Comparison of ENCODE assay signal across 15 mouse cellular contexts in genomic region chr14:62939435-62939834, GRCm38 (mm10). TPM values are rescaled to one million over a fixed set of nuclear protein-coding genes. Genes with fewer than 3 reads are reported as not detected.
A peak's percentile ranks its signal among the peaks of the same experiment; 100 is the strongest.
DNase-seq lines count a peak whose midpoint lies in the region; ATAC-seq and TF ChIP-seq lines count a peak whose summit lies in the region.
"Had no signal": no experiment of that assay in that cellular context is flagged by ENCODE, and none has a peak within 500 bp of the region (broad histone marks: within the 10 kb centered on the region; RNA-seq: fewer than 3 reads in every experiment).

No protein-coding gene starts in this region.

- H3K27me3 ChIP-seq in hindbrain, postnatal 0 days (ENCODE audit: insufficient read depth, low read length) = no peaks in the 10 kb centered on the region
- no peaks in the 10 kb centered on the region for H3K27me3 ChIP-seq in hindbrain, embryonic 10.5 days (ENCODE audit: insufficient read depth, poor library complexity, severe bottlenecking)
- H3K27me3 ChIP-seq in spleen, adult 2 months (ENCODE audit: control insufficient read depth, insufficient read depth, low read length) = no peaks in the 10 kb centered on the region
- no peaks in the 10 kb centered on the region for H3K27me3 ChIP-seq in MEL (ENCODE audit: control insufficient read depth in 1 of 2, insufficient read depth in 2 of 2, low read length in 2 of 2)
- H3K27me3 ChIP-seq in liver, postnatal 0 days (ENCODE audit: insufficient read depth, low read length) = no peaks in the 10 kb centered on the region
- no peaks in the 10 kb centered on the region for H3K27me3 ChIP-seq in intestine, embryonic 16.5 days (replicated peaks; ENCODE audit: control insufficient read depth, insufficient read depth, low read length)
- H3K27me3 ChIP-seq: forebrain, embryonic 13.5 days; lung, embryonic 15.5 days had no signal

- TF ChIP-seq EP300 in MEL (IDR thresholded peaks at IDR 0.05; ENCODE audit: low read depth in 1 of 2, low read length in 2 of 2) = no peak
- TF ChIP-seq EP300 in liver, postnatal 0 days (IDR thresholded peaks at IDR 0.05; ENCODE audit: low read depth) = no peak

- H3K4me2 ChIP-seq in hindbrain, postnatal 0 days (ENCODE audit: low read depth, low read length) = no peak overlapping the region
- H3K4me2 ChIP-seq in liver, postnatal 0 days (ENCODE audit: low read depth, low read length) = no peak overlapping the region
- H3K4me2 ChIP-seq in intestine, embryonic 16.5 days (ENCODE audit: low read depth, low read length) = no peak overlapping the region
- H3K4me2 ChIP-seq: forebrain, embryonic 13.5 days; lung, embryonic 15.5 days had no signal

- H3K4me1 ChIP-seq in hindbrain, postnatal 0 days (ENCODE audit: insufficient read depth, low read length) = no peaks in the 10 kb centered on the region
- H3K4me1 ChIP-seq in hindbrain, embryonic 10.5 days (replicated peaks) = peaks cover 6% of the 10 kb centered on the region
- peaks cover 4% of the 10 kb centered on the region; the same call in 1 of the 2 replicates for H3K4me1 ChIP-seq in spleen, adult 2 months (ENCODE audit: control insufficient read depth, insufficient read depth, insufficient read length)
- no peaks in the 10 kb centered on the region for H3K4me1 ChIP-seq in MEL (ENCODE audit: control insufficient read depth in 1 of 2, insufficient read depth in 2 of 2, low read length in 2 of 2)
- H3K4me1 ChIP-seq in liver, postnatal 0 days (ENCODE audit: insufficient read depth) = no peaks in the 10 kb centered on the region
- no peaks in the 10 kb centered on the region for H3K4me1 ChIP-seq in intestine, embryonic 16.5 days (ENCODE audit: control insufficient read depth, insufficient read depth, low read length)
- H3K4me1 ChIP-seq: embryonic facial prominence, embryonic 10.5 days; forebrain, embryonic 13.5 days; lung, embryonic 15.5 days had no signal

- H3K79me2 ChIP-seq in MEL (ENCODE audit: control insufficient read depth, insufficient read depth, low read length, poor library complexity) = no peaks in the 10 kb centered on the region

- H3K9me3 ChIP-seq in hindbrain, postnatal 0 days (ENCODE audit: low read length) = no peaks in the 10 kb centered on the region
- H3K9me3 ChIP-seq in hindbrain, embryonic 10.5 days = peaks cover 6% of the 10 kb centered on the region
- H3K9me3 ChIP-seq in MEL (replicated peaks; ENCODE audit: insufficient read depth, low read length) = no peaks in the 10 kb centered on the region
- H3K9me3 ChIP-seq in liver, postnatal 0 days (ENCODE audit: low read length) = 0 out of 2 replicates have a peak, but pooled peaks cover 4% of the 10 kb centered on the region
- peaks cover 4% of the 10 kb centered on the region for H3K9me3 ChIP-seq in intestine, embryonic 16.5 days (ENCODE audit: control insufficient read depth, low read length)
- H3K9me3 ChIP-seq: lung, embryonic 15.5 days had no signal

- no peak for ATAC-seq in hindbrain, postnatal 0 days
- ATAC-seq in liver, postnatal 0 days = no peak
- ATAC-seq in intestine, embryonic 16.5 days = no peak
- ATAC-seq: forebrain, embryonic 13.5 days; inflammation-experienced regulatory T-cells, adult 6 months had no signal

- no peak overlapping the region for H3K27ac ChIP-seq in hindbrain, postnatal 0 days
- no peak overlapping the region for H3K27ac ChIP-seq in hindbrain, embryonic 10.5 days
- H3K27ac ChIP-seq in spleen, adult 2 months (ENCODE audit: insufficient read depth, low read length) = no peak overlapping the region
- H3K27ac ChIP-seq in MEL (ENCODE audit: control insufficient read depth, low read depth, low read length) = no peak overlapping the region
- no peak overlapping the region for H3K27ac ChIP-seq in liver, postnatal 0 days (ENCODE audit: low read depth)
- H3K27ac ChIP-seq in intestine, embryonic 16.5 days (ENCODE audit: low read length) = no peak overlapping the region
- H3K27ac ChIP-seq: embryonic facial prominence, embryonic 10.5 days; forebrain, embryonic 13.5 days; lung, embryonic 15.5 days had no signal

- peak; percentile 77 for TF ChIP-seq RAD21 in MEL (IDR thresholded peaks at IDR 0.05; ENCODE audit: low read depth, low read length)

- no peak overlapping the region for H3K4me3 ChIP-seq in hindbrain, postnatal 0 days (ENCODE audit: low read length)
- no peak overlapping the region for H3K4me3 ChIP-seq in hindbrain, embryonic 10.5 days
- no peak overlapping the region for H3K4me3 ChIP-seq in spleen, adult 2 months (ENCODE audit: extremely low read depth, insufficient read depth, insufficient read length)
- H3K4me3 ChIP-seq in MEL (ENCODE audit: control insufficient read depth in 1 of 2, insufficient read depth in 1 of 2, low read depth in 2 of 2, low read length in 2 of 2) = no peak overlapping the region
- no peak overlapping the region for H3K4me3 ChIP-seq in liver, postnatal 0 days (ENCODE audit: low read depth, low read length)
- no peak overlapping the region for H3K4me3 ChIP-seq in intestine, embryonic 16.5 days (ENCODE audit: low read length)
- H3K4me3 ChIP-seq: embryonic facial prominence, embryonic 10.5 days; forebrain, embryonic 13.5 days; lung, embryonic 15.5 days had no signal

- peaks cover 5% of the 10 kb centered on the region; the same call in 1 of the 2 replicates for H3K36me3 ChIP-seq in hindbrain, postnatal 0 days (ENCODE audit: insufficient read depth, low read length)
- H3K36me3 ChIP-seq in hindbrain, embryonic 10.5 days = peaks cover 62% of the 10 kb centered on the region
- peaks cover 11% of the 10 kb centered on the region for H3K36me3 ChIP-seq in spleen, adult 2 months (ENCODE audit: control insufficient read depth, insufficient read depth, low read length)
- H3K36me3 ChIP-seq in MEL (ENCODE audit: control insufficient read depth in 1 of 2, insufficient read depth in 2 of 2, low read length in 2 of 2) = no peaks in the 10 kb centered on the region
- H3K36me3 ChIP-seq in liver, postnatal 0 days (replicated peaks; ENCODE audit: insufficient read depth, low read length) = peaks cover 18% of the 10 kb centered on the region
- H3K36me3 ChIP-seq in intestine, embryonic 16.5 days (ENCODE audit: control insufficient read depth, insufficient read depth, low read length) = no peaks in the 10 kb centered on the region
- H3K36me3 ChIP-seq: lung, embryonic 15.5 days had no signal

- no peak overlapping the region for H3K9ac ChIP-seq in hindbrain, postnatal 0 days (replicated peaks; ENCODE audit: low read length)
- no peak overlapping the region for H3K9ac ChIP-seq in MEL (ENCODE audit: control insufficient read depth, low read depth, low read length, poor library complexity, severe bottlenecking)
- H3K9ac ChIP-seq in liver, postnatal 0 days (replicated peaks) = no peak overlapping the region
- no peak overlapping the region for H3K9ac ChIP-seq in intestine, embryonic 16.5 days (ENCODE audit: low read depth, low read length)
- H3K9ac ChIP-seq: forebrain, embryonic 13.5 days; lung, embryonic 15.5 days had no signal

- WGBS in hindbrain, postnatal 0 days = 96% methylated on average over 3 of the region's 3 CpGs
- WGBS in hindbrain, embryonic 10.5 days = 95% methylated on average over 3 of the region's 3 CpGs
- WGBS in spleen, adult 2 months = 92% methylated on average over 3 of the region's 3 CpGs
- WGBS in liver, postnatal 0 days (ENCODE audit: insufficient replicate concordance) = 89% methylated on average over 3 of the region's 3 CpGs
- WGBS in intestine, embryonic 16.5 days = 97% methylated on average over 3 of the region's 3 CpGs

- no peak for DNase-seq in hindbrain, postnatal 0 days (ENCODE audit: low spot score)
- DNase-seq in hindbrain, embryonic 10.5 days (ENCODE audit: low spot score) = no peak
- DNase-seq in spleen, adult 2 months (ENCODE audit: low read depth in 1 of 2, low spot score in 2 of 2) = no peak
- no peak for DNase-seq in spleen, adult 12 weeks (ENCODE audit: low spot score)
- DNase-seq in MEL (ENCODE audit: low read depth, low spot score) = peak; percentile 50
- DNase-seq in liver, postnatal 0 days = no peak
- no peak for DNase-seq in left cerebral cortex, adult 18-20 months (ENCODE audit: low spot score in 2 of 2)
- DNase-seq: heart, adult 11 months had no signal

- TF ChIP-seq POLR2A in spleen, adult 2 months (IDR thresholded peaks at IDR 0.05; ENCODE audit: low read depth, low read length) = no peak
- no peak for TF ChIP-seq POLR2A in MEL (IDR thresholded peaks at IDR 0.05; ENCODE audit: control insufficient read depth in 1 of 2, insufficient read depth in 1 of 2, low read depth in 1 of 2, low read length in 2 of 2, poor library complexity in 1 of 2)

- TF ChIP-seq CTCF in hindbrain, postnatal 0 days (IDR thresholded peaks at IDR 0.05; ENCODE audit: low read depth) = peak; percentile 40
- peak; percentile 6; the same call in 1 of the 2 replicates for TF ChIP-seq CTCF in spleen, adult 2 months (IDR thresholded peaks at IDR 0.05; ENCODE audit: extremely low read depth, insufficient read depth, insufficient read length, insufficient replicate concordance)
- TF ChIP-seq CTCF in MEL (IDR thresholded peaks at IDR 0.05 in 2 of 3, conservative IDR thresholded peaks at IDR 0.05 in 1 of 3; ENCODE audit: control insufficient read depth in 1 of 3, insufficient read depth in 1 of 3, low read depth in 2 of 3, low read length in 3 of 3, poor library complexity in 1 of 3, severe bottlenecking in 1 of 3) = peak; percentile 44 to 73 (median 73)
- peak; percentile 56 for TF ChIP-seq CTCF in liver, postnatal 0 days (IDR thresholded peaks at IDR 0.05; ENCODE audit: low read depth)

RNA-seq across cellular contexts. Expression of gene Defb48, which starts 44.9 kb away (rescaled TPM):
- not detected in 2 replicates for total RNA-seq in hindbrain, postnatal 0 days (2014; rRNA removed)
- polyA plus RNA-seq in hindbrain, postnatal 0 days (2015; fragmentation: Nextera tagmentation; extraction: Ambion mirVana) = not detected in 2 replicates
- not detected in 2 replicates for polyA plus RNA-seq in hindbrain, embryonic 10.5 days (2016; fragmentation: Nextera tagmentation; extraction: Ambion mirVana)
- not detected in 2 replicates for polyA plus RNA-seq in spleen, adult 2 months (2012; rRNA removed)
- not detected in 2 replicates for total RNA-seq in MEL (2012; rRNA removed)
- not detected for polyA plus RNA-seq in MEL (2012; ENCODE audit: insufficient read depth in 1 of 2, insufficient read length in 2 of 2, low read depth in 1 of 2, low replicate concordance in 2 of 2, missing spikeins in 1 of 2)
- not detected in 2 replicates for polyA plus RNA-seq in liver, postnatal 0 days (2015; fragmentation: Nextera tagmentation; extraction: Ambion mirVana)
- not detected for total RNA-seq in left cerebral cortex, adult 18-20 months (2021)
- not detected in 2 replicates for polyA plus RNA-seq in intestine, embryonic 16.5 days (2015; fragmentation: Nextera tagmentation; extraction: Ambion mirVana)
- total RNA-seq: layer of hippocampus, postnatal 14 days had no signal
- polyA plus RNA-seq: embryonic facial prominence, embryonic 10.5 days; forebrain, embryonic 13.5 days; inflammation-experienced regulatory T-cells, adult 6 months; lung, embryonic 15.5 days; stomach, embryonic 14.5 days had no signal

RNA-seq across cellular contexts. Expression of gene Defb47, which starts 58.4 kb away (rescaled TPM):
- not detected in 2 replicates for total RNA-seq in hindbrain, postnatal 0 days (2014; rRNA removed)
- polyA plus RNA-seq in hindbrain, postnatal 0 days (2015; fragmentation: Nextera tagmentation; extraction: Ambion mirVana) = not detected in 2 replicates
- polyA plus RNA-seq in hindbrain, embryonic 10.5 days (2016; fragmentation: Nextera tagmentation; extraction: Ambion mirVana) = not detected in 2 replicates
- not detected in 2 replicates for polyA plus RNA-seq in spleen, adult 2 months (2012; rRNA removed)
- not detected in 2 replicates for total RNA-seq in MEL (2012; rRNA removed)
- polyA plus RNA-seq in MEL (2012; ENCODE audit: insufficient read depth in 1 of 2, insufficient read length in 2 of 2, low read depth in 1 of 2, low replicate concordance in 2 of 2, missing spikeins in 1 of 2) = not detected
- polyA plus RNA-seq in liver, postnatal 0 days (2015; fragmentation: Nextera tagmentation; extraction: Ambion mirVana) = not detected in 2 replicates
- not detected for total RNA-seq in left cerebral cortex, adult 18-20 months (2021)
- polyA plus RNA-seq in intestine, embryonic 16.5 days (2015; fragmentation: Nextera tagmentation; extraction: Ambion mirVana) = not detected in 2 replicates
- total RNA-seq: layer of hippocampus, postnatal 14 days had no signal
- polyA plus RNA-seq: embryonic facial prominence, embryonic 10.5 days; forebrain, embryonic 13.5 days; inflammation-experienced regulatory T-cells, adult 6 months; lung, embryonic 15.5 days; stomach, embryonic 14.5 days had no signal

Comparison
In these comparisons a context has a peak if more than half of its experiments do, and no peak if none do; other contexts are left out.
1. CTCF ChIP-seq: peak in every context shown above with its lines; median percentile 73 in MEL; 56 in liver, postnatal 0 days; 40 in hindbrain, postnatal 0 days; 6 in spleen, adult 2 months.